Mouse (Mus musculus) liver, postnatal 0 days (tissue): Measurements from ENCODE around the gene Edn1.

Experiments
- CTCF ChIP-seq: sonication (generic); IDR thresholded peaks from 2 replicates; pipeline ENCODE4 v1.5.1; 2016; ENCODE audit warnings: antibody characterized with exemption, low read depth
- EP300 ChIP-seq: IDR thresholded peaks from 2 replicates; pipeline ENCODE4 v1.6.1; 2016; ENCODE audit warnings: antibody characterized with exemption, low read depth, mild to moderate bottlenecking

- no peak for TF ChIP-seq CTCF
- no peak for TF ChIP-seq EP300
Measured at GRCm38 (mm10) chr13:42255105-42255504, 46.2 kb upstream of the Edn1 start.
